Mouse (Mus musculus) C2C12 (cell line): ENCODE results near the gene Kif11.

ENCODE experiments used
- CEBPB ChIP-seq: IDR thresholded peaks from one replicate; pipeline ENCODE4 v1.6.1; 2011; ENCODE audit warnings: low read depth, mild to moderate bottlenecking, control low read depth, moderate library complexity
- CTCF ChIP-seq: IDR thresholded peaks from one replicate; pipeline ENCODE4 v1.5.1; 2011; ENCODE audit not compliant: control insufficient read depth, insufficient read depth, insufficient read length
- MAX ChIP-seq: IDR thresholded peaks from one replicate; pipeline ENCODE4 v1.6.1; 2011; ENCODE audit warnings: mild to moderate bottlenecking, control low read depth
- USF1 ChIP-seq: IDR thresholded peaks from one replicate; pipeline ENCODE4 v1.6.1; 2011; ENCODE audit warnings: low read depth, mild to moderate bottlenecking, control low read depth, moderate library complexity

GRCm38 (mm10) chr19:37386126-37386525 lies 9.9 kb downstream of the Kif11 start:
- no peak for TF ChIP-seq CTCF
- no peak for TF ChIP-seq MAX
- TF ChIP-seq CEBPB = no peak
- TF ChIP-seq USF1 = no peak
